Mouse (Mus musculus) embryo, embryonic 11.5 days (tissue): Measurements from ENCODE around the gene Epo.

ENCODE experiments used
- DNase-seq: peaks from one replicate; pipeline ENCODE4 v3.0.0-alpha.2; 2012; ENCODE audit warnings: low read depth, low spot score

Gene Epo

GRCm38 (mm10) chr5:137519691-137520550, 13.1 kb downstream of the Epo start:
- no peak for DNase-seq

DNA sequence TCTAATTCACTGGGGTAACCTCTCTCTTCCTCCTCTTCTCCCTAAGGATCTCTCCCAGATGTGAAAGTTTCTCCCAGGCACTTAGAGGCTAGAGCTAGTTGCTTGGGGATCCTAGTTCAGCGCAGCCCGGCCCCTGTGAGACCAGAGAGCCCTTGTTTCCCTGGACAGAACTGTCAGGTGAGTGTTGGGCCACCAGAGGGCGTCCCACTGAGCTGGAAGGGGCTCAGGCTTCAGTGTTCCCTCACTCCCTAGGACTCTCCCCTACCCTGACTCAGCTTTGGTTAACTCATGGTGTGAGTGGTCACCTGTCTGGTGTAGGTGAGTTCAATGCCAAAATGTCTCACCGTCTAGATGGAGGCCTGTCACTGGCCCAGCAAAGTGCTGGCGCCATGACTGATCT, 14.6 kb downstream of the Epo start, which contains the start of gene Gigyf1:
Gene Gigyf1, plus strand, starts transcription at position 113 of the 400 bp plus-strand sequence.
- DNase-seq: no peak

DNA sequence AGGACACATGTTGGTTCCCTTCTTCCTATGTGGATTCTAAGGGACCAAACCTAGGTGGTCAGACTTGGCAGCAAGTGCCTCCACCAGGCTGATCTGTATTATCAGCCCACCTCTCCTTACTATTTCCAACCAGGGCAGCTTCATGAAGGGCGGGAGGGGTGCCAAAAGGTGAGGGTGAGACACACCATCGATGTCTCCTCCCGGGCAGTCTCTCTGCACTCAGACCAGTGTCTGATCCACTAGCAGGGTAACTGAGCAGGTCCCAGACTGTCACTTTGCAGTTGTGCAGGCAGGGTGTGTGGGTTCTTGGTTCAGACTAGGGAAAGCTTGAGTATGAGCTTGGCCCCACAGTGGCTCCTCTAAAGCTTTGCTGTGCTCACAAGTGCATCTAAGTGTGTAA, 18.2 kb downstream of the Epo start:
- DNase-seq: no peak

DNA sequence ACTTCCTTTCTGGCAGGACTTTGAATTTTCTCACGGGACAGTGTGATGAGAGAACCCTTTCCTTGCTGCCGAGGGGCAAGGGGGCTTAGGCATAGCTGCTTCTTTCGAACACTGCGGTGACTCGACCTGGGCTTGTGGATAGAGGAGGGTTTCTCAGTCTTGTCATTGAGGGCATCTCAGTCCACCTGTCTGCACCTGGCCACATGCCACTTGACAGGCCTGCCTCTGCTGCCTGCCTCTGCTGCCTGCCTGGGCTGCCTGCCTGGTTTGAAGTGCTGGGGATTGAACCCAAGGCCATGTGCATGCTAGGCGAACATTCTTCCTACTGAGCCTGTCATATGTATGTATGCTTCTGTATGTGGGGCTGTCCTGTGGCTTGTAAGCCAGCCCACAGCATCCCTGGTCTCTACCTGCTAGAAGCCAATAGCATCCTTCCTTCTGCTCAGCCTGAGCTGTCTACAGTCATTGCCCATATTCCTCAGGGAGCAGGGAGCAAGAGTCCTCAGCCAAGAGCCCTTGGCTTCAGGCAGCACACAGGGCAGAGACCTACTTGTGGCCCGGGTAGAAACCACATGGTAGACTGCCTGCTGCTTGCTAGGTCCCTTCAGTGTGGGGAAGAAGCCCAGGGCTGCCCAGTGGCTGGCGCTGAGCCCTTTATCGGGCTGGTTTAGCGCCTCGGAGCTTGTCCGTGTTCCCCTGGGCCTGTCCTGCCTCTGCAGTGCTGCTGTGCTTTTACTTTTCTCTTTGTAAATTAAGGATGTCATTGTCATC, 18.9 kb downstream of the Epo start:
- no peak for DNase-seq

DNA sequence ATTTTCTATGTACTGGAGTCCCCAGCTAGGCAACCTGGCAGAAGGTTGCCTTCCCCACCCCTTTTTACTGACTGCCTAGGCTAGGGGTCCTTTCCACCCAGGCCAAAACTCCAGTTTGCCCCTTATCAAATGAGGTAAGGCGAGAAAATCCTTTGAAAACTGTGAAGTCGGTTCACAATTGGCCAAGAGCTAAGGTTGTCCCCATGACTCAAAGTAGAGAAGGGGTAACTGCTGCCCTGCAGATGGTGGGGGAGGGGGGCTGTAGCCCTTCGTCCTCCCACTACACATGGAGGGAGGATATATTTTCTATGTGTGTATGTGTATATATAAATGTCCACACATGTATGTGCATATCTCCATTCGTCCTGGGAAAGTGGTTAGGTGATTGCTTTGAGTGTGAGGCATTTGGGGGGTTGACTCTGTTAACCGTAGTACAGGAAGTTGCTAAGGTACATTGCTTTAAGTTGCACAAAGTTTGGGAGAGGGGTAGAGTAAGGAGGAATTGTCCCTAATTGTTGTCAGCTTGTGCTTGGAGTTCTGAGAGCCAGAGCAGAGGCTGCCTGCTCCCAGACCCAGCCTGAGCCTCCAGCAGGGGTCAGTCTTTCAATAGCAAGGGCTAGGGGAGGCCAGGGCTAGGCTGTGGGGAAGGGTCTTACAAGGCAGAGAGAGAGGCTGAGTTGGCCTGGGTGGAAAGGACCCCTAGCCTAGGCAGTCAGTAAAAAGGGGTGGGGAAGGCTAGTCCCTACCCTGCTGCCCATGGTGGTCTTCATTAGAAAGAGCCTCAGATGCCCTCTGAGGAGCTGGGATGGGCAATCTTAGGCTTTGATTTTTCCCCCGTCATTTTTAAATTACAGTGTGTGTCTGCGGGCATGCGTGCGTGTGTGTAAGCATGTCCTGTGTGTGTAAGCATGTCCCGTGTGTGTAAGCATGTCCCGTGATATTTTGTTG, 19.9 kb downstream of the Epo start:
- no peak for DNase-seq

DNA sequence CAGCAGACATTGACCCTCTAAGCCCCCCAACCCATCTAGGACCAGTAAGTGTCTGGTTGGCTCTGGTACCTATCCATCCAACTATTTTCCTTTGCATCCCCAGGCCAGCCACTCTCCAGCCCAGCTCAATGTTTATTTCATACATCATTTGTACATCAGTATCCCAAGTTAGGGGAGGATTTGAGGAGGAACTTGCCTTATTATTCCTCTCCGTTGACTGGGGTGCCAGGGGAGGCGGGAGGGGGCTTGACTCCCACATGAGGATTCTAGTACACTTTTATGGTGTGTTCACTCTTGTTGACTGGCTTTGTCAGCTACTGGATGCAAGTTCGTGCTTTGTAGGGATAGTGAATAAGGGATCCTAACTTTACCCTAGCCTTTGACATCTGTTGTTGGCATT, 21.3 kb downstream of the Epo start:
- no peak for DNase-seq

GRCm38 (mm10) chr5:137510573-137511390, 22.3 kb downstream of the Epo start:
- no peak for DNase-seq

DNA sequence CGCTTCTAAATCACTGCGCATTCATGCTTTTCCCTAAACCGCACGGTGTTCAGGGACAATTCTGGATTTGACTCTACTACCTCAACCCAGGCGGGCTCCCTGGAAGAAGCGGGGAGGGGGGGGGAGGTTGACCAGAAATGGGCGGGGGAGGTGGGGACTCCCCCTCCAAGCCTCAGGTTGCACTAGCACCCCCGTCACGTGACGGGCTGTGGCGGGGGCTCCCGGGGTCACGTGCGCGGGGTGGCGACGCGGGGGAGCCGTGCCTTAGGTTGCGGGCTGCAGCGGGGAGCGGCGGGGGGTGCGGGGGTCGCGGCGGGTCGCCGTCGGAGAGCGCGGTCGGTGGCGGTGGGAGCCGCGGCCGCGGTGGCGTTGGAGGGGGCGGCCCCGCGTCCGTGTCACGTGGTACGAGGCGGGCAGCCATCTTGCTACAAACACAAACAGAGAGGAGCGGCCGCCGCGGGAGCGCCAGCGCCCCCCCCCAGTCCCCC, 23.0 kb downstream of the Epo start:
- peak; percentile 54 for DNase-seq

GRCm38 (mm10) chr5:137504041-137504440, 29.0 kb downstream of the Epo start:
- no peak for DNase-seq

GRCm38 (mm10) chr5:137502667-137503110, 30.4 kb downstream of the Epo start:
- peak; percentile 71 for DNase-seq

DNA sequence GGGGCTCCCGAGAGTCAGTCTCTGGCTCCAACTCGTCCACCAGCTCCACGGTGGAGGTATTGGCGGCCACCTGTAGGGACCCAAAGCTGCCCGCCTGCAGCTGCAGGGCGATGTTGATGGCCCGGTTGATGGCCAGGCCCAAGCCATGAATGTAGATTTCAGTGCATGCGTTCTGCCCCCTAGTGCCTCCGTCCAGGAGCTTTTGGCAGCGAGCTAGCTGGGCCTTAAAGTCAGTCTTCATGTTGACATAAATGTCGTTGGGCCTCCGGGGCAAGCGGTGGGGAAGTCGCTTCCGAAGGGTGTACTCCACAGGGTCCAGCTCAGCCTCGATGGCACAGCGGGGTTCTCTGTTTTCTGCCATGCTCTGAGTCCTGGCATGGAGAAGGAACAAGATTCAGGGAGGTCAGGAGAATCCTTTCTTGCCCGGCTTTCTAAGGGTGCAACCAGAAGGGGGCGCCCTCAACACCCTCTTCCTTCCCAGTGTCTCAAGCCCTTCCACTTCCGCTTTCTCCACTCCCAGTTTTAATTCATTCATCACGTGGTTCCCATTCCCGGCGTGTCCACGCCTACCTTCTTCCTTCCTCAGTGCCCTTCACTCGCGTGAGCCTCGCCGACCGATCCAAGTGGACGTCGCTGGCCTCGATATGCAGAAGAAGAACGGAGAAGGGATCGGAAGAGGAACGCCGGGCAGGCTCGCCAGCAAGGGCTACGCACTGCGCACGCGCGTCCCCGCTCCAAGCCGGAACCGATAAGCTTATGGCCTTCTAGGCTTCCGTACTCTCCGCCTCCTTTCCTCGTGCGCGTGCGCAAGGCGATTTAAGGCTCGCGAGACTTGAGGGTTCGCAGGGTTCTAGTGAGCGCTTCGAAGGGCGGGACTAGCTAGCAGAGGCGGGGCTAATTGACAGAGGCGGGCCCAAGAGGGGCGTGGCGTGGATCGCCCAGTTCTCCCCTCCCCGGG, 31.1 kb downstream of the Epo start, which contains the start of gene Pop7:
Gene Pop7, minus strand, starts transcription at position 810 of the 958 bp plus-strand sequence.
- DNase-seq: peak; percentile 100

DNA sequence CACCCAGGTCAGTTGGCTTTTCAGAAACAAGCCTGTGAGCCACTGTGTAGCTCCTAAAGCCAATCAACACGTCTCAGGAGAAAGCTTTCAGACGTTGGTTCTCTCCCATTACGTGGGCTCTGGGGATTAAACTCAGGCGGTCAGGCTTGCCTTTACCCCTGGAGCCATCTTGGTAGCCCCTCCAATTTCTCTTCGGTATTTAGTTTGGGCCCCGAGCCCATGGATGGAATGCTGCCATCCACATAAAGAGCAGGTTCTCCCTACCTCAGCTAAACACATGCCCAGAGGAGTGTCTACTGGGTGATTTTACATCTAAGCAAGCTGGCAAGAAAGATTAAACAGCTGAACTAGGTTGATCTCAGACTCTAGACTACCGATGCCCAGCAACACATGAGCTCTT, 32.9 kb downstream of the Epo start:
- DNase-seq: no peak

DNA sequence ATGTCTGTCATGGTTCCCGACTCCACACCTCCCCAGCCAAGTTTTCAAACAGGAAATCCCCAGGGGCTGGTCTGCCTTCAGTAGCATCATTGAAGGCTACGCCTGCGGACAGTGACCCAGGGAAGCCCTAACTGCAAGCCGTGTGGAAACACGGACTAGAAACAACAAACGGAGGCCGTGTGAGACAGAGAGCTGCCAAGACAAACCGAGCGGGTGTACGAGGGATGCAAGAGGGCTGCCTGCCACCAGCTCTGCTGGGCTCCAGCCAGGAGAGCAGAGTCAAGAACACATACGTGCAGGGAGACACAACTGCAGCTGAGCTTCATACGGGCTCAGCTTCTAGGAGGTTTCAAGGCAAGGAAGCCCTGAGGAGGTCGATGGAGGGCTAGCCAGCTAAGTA, 39.2 kb downstream of the Epo start:
- DNase-seq: no peak

GRCm38 (mm10) chr5:137491559-137491958, 41.5 kb downstream of the Epo start:
- no peak for DNase-seq

DNA sequence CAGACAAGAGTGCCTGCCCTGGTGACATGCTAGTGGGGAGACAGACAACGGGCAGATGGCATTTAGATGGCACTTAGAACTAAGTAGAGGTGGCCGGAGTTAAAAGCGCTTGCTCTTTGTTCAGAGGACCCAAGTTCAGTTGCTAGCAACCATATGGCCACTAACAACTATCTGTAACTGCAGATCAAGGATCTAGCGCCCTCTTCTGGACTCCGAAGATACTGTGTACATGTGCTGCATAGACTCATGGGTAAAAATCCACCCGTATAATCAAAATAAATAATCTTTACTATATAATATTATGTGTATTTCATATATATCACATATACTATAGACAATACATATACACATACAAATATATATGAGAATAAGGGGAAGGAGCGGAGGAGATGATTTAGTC, 45.4 kb downstream of the Epo start:
- DNase-seq: no peak

DNA sequence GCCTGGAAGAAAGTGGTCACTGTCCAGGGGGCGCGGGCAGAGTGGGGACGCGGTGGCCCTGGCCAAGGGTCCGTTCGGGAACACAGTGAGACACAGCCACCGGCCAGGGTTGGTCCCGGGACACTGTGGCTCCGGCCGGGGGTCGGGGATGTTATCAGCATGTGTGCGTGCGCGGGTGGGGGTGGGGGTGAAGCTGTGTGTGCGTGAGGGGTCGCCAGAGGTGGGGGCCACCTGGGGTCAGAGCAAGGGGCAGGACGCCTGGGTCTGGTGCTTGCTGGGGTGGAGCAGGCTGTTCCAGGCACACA, 47.2 kb downstream of the Epo start:
- DNase-seq: no peak

GRCm38 (mm10) chr5:137485071-137485850, 47.8 kb downstream of the Epo start:
- no peak for DNase-seq

GRCm38 (mm10) chr5:137481897-137482296, 51.1 kb downstream of the Epo start:
- DNase-seq: no peak

- peak; percentile 69 for DNase-seq
These were observed 51.9 kb downstream of the Epo start for GRCm38 (mm10) chr5:137481138-137481537.
